In the genomic region with DNA sequence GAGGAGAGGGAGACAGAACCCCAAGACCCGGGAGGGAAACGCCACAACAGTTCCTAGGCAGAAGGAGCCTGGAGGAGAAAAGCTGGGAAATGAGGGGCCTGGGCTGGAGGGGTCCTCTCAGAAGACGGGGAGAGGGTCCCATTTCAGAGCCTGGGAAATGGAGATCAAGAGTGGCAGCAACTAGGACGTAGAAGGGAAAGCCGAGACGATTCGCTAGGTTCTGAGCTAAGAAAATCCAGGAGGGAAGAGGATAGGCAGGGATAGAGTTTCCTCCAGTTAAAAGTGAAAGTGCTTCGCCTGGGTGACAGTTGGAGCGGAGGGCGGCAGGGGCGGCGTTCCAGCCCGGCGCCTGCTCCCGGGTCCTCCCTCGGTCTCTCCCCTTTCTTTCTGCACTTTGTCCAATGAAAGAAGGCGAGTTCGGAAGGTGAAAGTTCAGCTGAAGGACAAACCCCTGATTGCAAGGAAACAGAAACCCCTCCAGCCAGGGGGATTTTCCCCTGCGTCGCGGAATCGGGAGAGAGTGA, we compare ENCODE assay signal across 8 mouse cellular contexts. TPM values are rescaled to one million over a fixed set of nuclear protein-coding genes. Genes with fewer than 3 reads are reported as not detected.
DNase-seq lines count a peak whose midpoint lies in the region; ATAC-seq lines count a peak whose summit lies in the region.

No protein-coding gene starts in this region.

- no peaks in the 10 kb centered on the region for H3K27me3 ChIP-seq in hindbrain, embryonic 13.5 days

- peaks cover 27% of the 10 kb centered on the region for H3K4me1 ChIP-seq in hindbrain, embryonic 13.5 days (replicated peaks)

- peak; percentile 43; the same call in 1 of the 2 replicates for ATAC-seq in hindbrain, embryonic 13.5 days (ENCODE audit: low FRiP score)

- H3K9me3 ChIP-seq in hindbrain, embryonic 13.5 days = peaks cover 6% of the 10 kb centered on the region; the same call in 1 of the 2 replicates

- H3K4me3 ChIP-seq in hindbrain, embryonic 13.5 days = peak overlapping the region; percentile 70

- peak overlapping the region; percentile 95 for H3K9ac ChIP-seq in hindbrain, embryonic 13.5 days

- H3K27ac ChIP-seq in hindbrain, embryonic 13.5 days = peak overlapping the region; percentile 100

- peak; percentile 81 for DNase-seq in NIH3T3 (ENCODE audit: low read depth)
- peak; percentile 80 for DNase-seq in cerebellum, adult 9-11 months
- peak; percentile 57 to 58 for DNase-seq in frontal cortex, postnatal 25 days (ENCODE audit: low spot score in 2 of 2)
- peak; percentile 77 to 79 for DNase-seq in layer of hippocampus, postnatal 36 days
- peak; percentile 82 to 87 for DNase-seq in lung, postnatal 4 days
- peak; percentile 50 for DNase-seq in retina, postnatal 7 days (ENCODE audit: low read depth, low spot score)
- peak; percentile 73 for DNase-seq in urinary bladder, postnatal 14 days (ENCODE audit: low spot score)

- peaks cover 8% of the 10 kb centered on the region; the same call in 1 of the 2 replicates for H3K36me3 ChIP-seq in hindbrain, embryonic 13.5 days

- under 1% methylated on average over 22 of the region's 22 CpGs for WGBS in hindbrain, embryonic 13.5 days

- H3K4me2 ChIP-seq in hindbrain, embryonic 13.5 days = peak overlapping the region; percentile 99

RNA-seq across cellular contexts. Expression of a gene that starts 0.7 kb away (rescaled TPM):
- 64.7 and 66.6 TPM in 2 replicates for polyA plus RNA-seq in hindbrain, embryonic 13.5 days (2015; fragmentation: Nextera tagmentation; extraction: Ambion mirVana)
- 10 to 100 TPM; 82.4 to 85.4 TPM for total RNA-seq in layer of hippocampus, postnatal 36 days (2021)

Comparison
In these comparisons a context has a peak if more than half of its experiments do, and no peak if none do; other contexts are left out.
1. Peak in every context shown above with its lines: DNase-seq, ATAC-seq, H3K4me3 ChIP-seq and H3K27ac ChIP-seq.